Comparison of ENCODE assay signal across 18 mouse cellular contexts in genomic region chr16:31188270-31188669, GRCm38 (mm10). TPM values are rescaled to one million over a fixed set of nuclear protein-coding genes. Genes with fewer than 3 reads are reported as not detected.
DNase-seq lines count a peak whose midpoint lies in the region; ATAC-seq and TF ChIP-seq lines count a peak whose summit lies in the region.
"Had no signal": no experiment of that assay in that cellular context is flagged by ENCODE, and none has a peak within 500 bp of the region (broad histone marks: within the 10 kb centered on the region; RNA-seq: fewer than 3 reads in every experiment).

No protein-coding gene starts in this region.

- ATAC-seq in midbrain, embryonic 12.5 days (ENCODE audit: low FRiP score, low read depth), result no peak
- ATAC-seq in midbrain, embryonic 11.5 days (ENCODE audit: low FRiP score), result no peak
- peak; percentile 41; the same call in 1 of the 2 replicates for ATAC-seq in forebrain, embryonic 15.5 days (replicated peaks)
- no peak for ATAC-seq in neural tube, embryonic 15.5 days (ENCODE audit: low FRiP score)
- no peak for ATAC-seq in CD4-positive, CD25-positive, alpha-beta regulatory T cell, adult 4 months
- ATAC-seq: activated CD4-positive, CD25-positive, alpha-beta regulatory T cell, adult 4 months; liver, embryonic 12.5 days had no signal

- TF ChIP-seq POLR2A in heart, adult 2 months (IDR thresholded peaks at IDR 0.05; ENCODE audit: insufficient read depth, low read depth, low read length), result no peak

- H3K27me3 ChIP-seq in heart, adult 2 months (ENCODE audit: control insufficient read depth, insufficient read depth, low read length), result no peaks in the 10 kb centered on the region
- no peaks in the 10 kb centered on the region for H3K27me3 ChIP-seq in midbrain, embryonic 12.5 days
- no peaks in the 10 kb centered on the region for H3K27me3 ChIP-seq in midbrain, embryonic 11.5 days (ENCODE audit: control insufficient read depth, insufficient read depth, low read length)
- H3K27me3 ChIP-seq in forebrain, embryonic 15.5 days, result no peaks in the 10 kb centered on the region
- H3K27me3 ChIP-seq in neural tube, embryonic 15.5 days (replicated peaks), result no peaks in the 10 kb centered on the region
- H3K27me3 ChIP-seq: liver, embryonic 12.5 days; megakaryocyte, embryonic 14.5 days; neural tube, embryonic 12.5 days had no signal

- no peak for TF ChIP-seq CTCF in heart, adult 2 months (IDR thresholded peaks at IDR 0.05)

- peaks cover 9% of the 10 kb centered on the region for H3K79me2 ChIP-seq in heart, adult 2 months (replicated peaks; ENCODE audit: control insufficient read depth, insufficient read depth, low read length)

- peak overlapping the region; percentile 11; the same call in 1 of the 2 replicates for H3K9ac ChIP-seq in heart, adult 2 months (ENCODE audit: low read depth, low read length)
- no peak overlapping the region for H3K9ac ChIP-seq in midbrain, embryonic 12.5 days (replicated peaks)
- no peak overlapping the region for H3K9ac ChIP-seq in midbrain, embryonic 11.5 days (ENCODE audit: low read length)
- H3K9ac ChIP-seq in forebrain, embryonic 15.5 days (replicated peaks), result no peak overlapping the region; the same call in 1 of the 2 replicates
- no peak overlapping the region for H3K9ac ChIP-seq in neural tube, embryonic 15.5 days (replicated peaks)
- H3K9ac ChIP-seq: liver, embryonic 12.5 days; neural tube, embryonic 12.5 days had no signal

- no peak overlapping the region for H3K4me3 ChIP-seq in heart, adult 2 months
- H3K4me3 ChIP-seq in midbrain, embryonic 12.5 days, result no peak overlapping the region
- H3K4me3 ChIP-seq in midbrain, embryonic 11.5 days (ENCODE audit: low read depth, low read length), result no peak overlapping the region
- H3K4me3 ChIP-seq in forebrain, embryonic 15.5 days, result no peak overlapping the region
- H3K4me3 ChIP-seq in neural tube, embryonic 15.5 days (replicated peaks), result no peak overlapping the region
- H3K4me3 ChIP-seq: liver, embryonic 12.5 days; megakaryocyte, embryonic 14.5 days; neural tube, embryonic 12.5 days had no signal

- no peak for DNase-seq in heart, adult 2 months
- no peak for DNase-seq in heart, postnatal 36 days
- no peak for DNase-seq in midbrain, embryonic 11.5 days (ENCODE audit: low spot score, missing footprints)
- no peak for DNase-seq in right cerebral cortex, postnatal 4 days
- DNase-seq: cerebellum, adult 11 months; heart, adult 18-20 months; heart, postnatal 14 days; kidney, adult 11 months; kidney, postnatal 14 days; thymus, adult 18-20 months had no signal

- H3K9me3 ChIP-seq in midbrain, embryonic 12.5 days, result no peaks in the 10 kb centered on the region
- no peaks in the 10 kb centered on the region for H3K9me3 ChIP-seq in midbrain, embryonic 11.5 days (ENCODE audit: control insufficient read depth, low read length)
- no peaks in the 10 kb centered on the region for H3K9me3 ChIP-seq in forebrain, embryonic 15.5 days
- no peaks in the 10 kb centered on the region for H3K9me3 ChIP-seq in neural tube, embryonic 15.5 days (replicated peaks)
- H3K9me3 ChIP-seq: liver, embryonic 12.5 days; megakaryocyte, embryonic 14.5 days; neural tube, embryonic 12.5 days had no signal

- intact Hi-C loops in heart, adult 2 months (cut with DNase I), result no loop called here
- intact Hi-C loops in heart, postnatal 36 days (cut with DNase I), result no loop called here

- TF ChIP-seq EP300 in heart, adult 2 months (IDR thresholded peaks at IDR 0.05; ENCODE audit: insufficient read depth, low read depth, low read length), result no peak

- 40% methylated on average over 6 of the region's 6 CpGs for WGBS in heart, adult 2 months
- 49% methylated on average over 6 of the region's 6 CpGs for WGBS in midbrain, embryonic 12.5 days
- WGBS in midbrain, embryonic 11.5 days, result 62% methylated on average over 6 of the region's 6 CpGs
- 39% methylated on average over 6 of the region's 6 CpGs for WGBS in forebrain, embryonic 15.5 days
- WGBS in neural tube, embryonic 15.5 days, result 49% methylated on average over 6 of the region's 6 CpGs

- H3K4me1 ChIP-seq in heart, adult 2 months (ENCODE audit: control insufficient read depth, insufficient read depth, low read length), result peaks cover 24% of the 10 kb centered on the region
- peaks cover 17% of the 10 kb centered on the region for H3K4me1 ChIP-seq in midbrain, embryonic 12.5 days
- H3K4me1 ChIP-seq in midbrain, embryonic 11.5 days (ENCODE audit: control insufficient read depth, insufficient read depth, low read length), result 0 out of 2 replicates have a peak, but pooled peaks cover 2% of the 10 kb centered on the region
- peaks cover 36% of the 10 kb centered on the region for H3K4me1 ChIP-seq in forebrain, embryonic 15.5 days
- peaks cover 22% of the 10 kb centered on the region for H3K4me1 ChIP-seq in neural tube, embryonic 15.5 days

- H3K4me2 ChIP-seq in midbrain, embryonic 12.5 days (replicated peaks), result no peak overlapping the region
- no peak overlapping the region for H3K4me2 ChIP-seq in midbrain, embryonic 11.5 days
- H3K4me2 ChIP-seq in forebrain, embryonic 15.5 days (replicated peaks), result no peak overlapping the region
- H3K4me2 ChIP-seq in neural tube, embryonic 15.5 days, result no peak overlapping the region
- H3K4me2 ChIP-seq: liver, embryonic 12.5 days; neural tube, embryonic 12.5 days had no signal

- no peak overlapping the region; the same call in 1 of the 2 replicates for H3K27ac ChIP-seq in heart, adult 2 months
- H3K27ac ChIP-seq in midbrain, embryonic 12.5 days (replicated peaks), result peak overlapping the region; percentile 42; the same call in 1 of the 2 replicates
- H3K27ac ChIP-seq in midbrain, embryonic 11.5 days (ENCODE audit: low read depth, low read length), result no peak overlapping the region
- H3K27ac ChIP-seq in forebrain, embryonic 15.5 days (replicated peaks), result peak overlapping the region; percentile 24; the same call in 1 of the 2 replicates
- H3K27ac ChIP-seq in neural tube, embryonic 15.5 days (replicated peaks), result 0 out of 2 replicates have a peak overlapping the region, but pooled peaks have one; percentile 19
- H3K27ac ChIP-seq: liver, embryonic 12.5 days; neural tube, embryonic 12.5 days had no signal

- peaks cover 10% of the 10 kb centered on the region for H3K36me3 ChIP-seq in heart, adult 2 months (ENCODE audit: control insufficient read depth, insufficient read depth, low read length)
- no peaks in the 10 kb centered on the region for H3K36me3 ChIP-seq in midbrain, embryonic 12.5 days
- no peaks in the 10 kb centered on the region for H3K36me3 ChIP-seq in midbrain, embryonic 11.5 days (ENCODE audit: control insufficient read depth, insufficient read depth, low read length)
- H3K36me3 ChIP-seq in forebrain, embryonic 15.5 days, result no peaks in the 10 kb centered on the region
- no peaks in the 10 kb centered on the region for H3K36me3 ChIP-seq in neural tube, embryonic 15.5 days
- H3K36me3 ChIP-seq: liver, embryonic 12.5 days; neural tube, embryonic 12.5 days had no signal

RNA-seq across cellular contexts. Expression of gene Acap2, which starts 12.8 kb away (rescaled TPM):
- total RNA-seq in heart, adult 2 months (2021), result 10 to 100 TPM; 17.6 to 17.8 TPM
- 8.2 and 10.0 TPM in 2 replicates for polyA plus RNA-seq in heart, adult 2 months (2012; rRNA removed)
- 10 to 100 TPM; 21.3 to 22.6 TPM for total RNA-seq in heart, postnatal 36 days (2021)
- polyA plus RNA-seq in midbrain, embryonic 12.5 days (2016; fragmentation: Nextera tagmentation; extraction: Ambion mirVana), result 22.8 and 24.4 TPM in 2 replicates
- 23.2 and 24.2 TPM in 2 replicates for polyA plus RNA-seq in midbrain, embryonic 11.5 days (2014; fragmentation: Nextera tagmentation; extraction: Ambion mirVana)
- 14.0 and 14.3 TPM in 2 replicates for polyA plus RNA-seq in forebrain, embryonic 15.5 days (2015; fragmentation: Nextera tagmentation; extraction: Ambion mirVana)
- 10.4 and 11.3 TPM in 2 replicates for polyA plus RNA-seq in neural tube, embryonic 15.5 days (2015; fragmentation: Nextera tagmentation; extraction: Ambion mirVana)
- polyA plus RNA-seq in CD4-positive, CD25-positive, alpha-beta regulatory T cell, adult 4 months (2017; shearing (Covaris generic)), result 10 to 100 TPM; 11.1 to 13.0 TPM

Comparison
In these comparisons a context has a peak if more than half of its experiments do, and no peak if none do; other contexts are left out.
1. H3K27ac ChIP-seq: peak in midbrain, embryonic 12.5 days (single experiment), forebrain, embryonic 15.5 days (single experiment) and neural tube, embryonic 15.5 days (single experiment); none in heart, adult 2 months (single experiment) and midbrain, embryonic 11.5 days (single experiment).